Mouse (Mus musculus) MEL (cell line): ENCODE results near the gene Actr2. TPM values are rescaled to one million over a fixed set of nuclear protein-coding genes. Genes with fewer than 3 reads are reported as not detected.

Experiments used
- DNase-seq: peaks from one replicate; pipeline ENCODE4 v3.0.0; 2011; ENCODE audit warnings: low read depth, low spot score
- H3K27ac ChIP-seq: 2 replicates; pipeline ENCODE4 v1.5.1; 2012; ENCODE audit warnings: low read depth, mild to moderate bottlenecking, control low read depth, low read length, moderate library complexity; ENCODE audit not compliant: control insufficient read depth
- H3K27me3 ChIP-seq, 2 experiments: fragments of 150-350 bp in 1 of 2; sonication (generic) in 1 of 2; 2 replicates each; pipeline ENCODE4 v1.6.1; 2012; ENCODE audit warnings: low read length in 2 of 2, mild to moderate bottlenecking in 2 of 2, improper control_type of control experiment in 1 of 2, moderate library complexity in 1 of 2; ENCODE audit not compliant: insufficient read depth in 2 of 2, control insufficient read depth in 1 of 2
- H3K36me3 ChIP-seq, 2 experiments: 2 replicates each; pipeline ENCODE4 v1.6.1; 2012 to 2014; ENCODE audit warnings: low read length in 2 of 2, improper control_type of control experiment in 1 of 2, inconsistent platforms in 1 of 2, mild to moderate bottlenecking in 1 of 2; ENCODE audit not compliant: insufficient read depth in 2 of 2, control insufficient read depth in 1 of 2
- H3K4me1 ChIP-seq, 2 experiments: fragments of 150-350 bp in 1 of 2; sonication (generic) in 1 of 2; 2 replicates each; pipeline ENCODE4 v1.6.1; 2012; ENCODE audit warnings: low read length in 2 of 2, improper control_type of control experiment in 1 of 2, mild to moderate bottlenecking in 1 of 2; ENCODE audit not compliant: insufficient read depth in 2 of 2, control insufficient read depth in 1 of 2
- H3K4me3 ChIP-seq, 2 experiments: fragments of 150-350 bp in 1 of 2; sonication (generic) in 1 of 2; 2 replicates each; pipeline ENCODE4 v1.5.1; 2012; ENCODE audit warnings: low read depth in 2 of 2, low read length in 2 of 2, mild to moderate bottlenecking in 2 of 2, moderate library complexity in 2 of 2, control low read depth in 1 of 2, improper control_type of control experiment in 1 of 2; ENCODE audit not compliant: control insufficient read depth in 1 of 2, insufficient read depth in 1 of 2
- H3K79me2 ChIP-seq: 2 replicates; pipeline ENCODE4 v1.6.1; 2012; ENCODE audit warnings: mild to moderate bottlenecking, low read length, moderate library complexity; ENCODE audit not compliant: control insufficient read depth, poor library complexity, insufficient read depth
- H3K9ac ChIP-seq: 2 replicates; pipeline ENCODE4 v1.6.1; 2012; ENCODE audit warnings: low read depth, mild to moderate bottlenecking, control low read depth, low read length, moderate library complexity; ENCODE audit not compliant: control insufficient read depth, poor library complexity, severe bottlenecking
- H3K9me3 ChIP-seq: fragments of 150-350 bp; sonication (generic); replicated peaks from 2 replicates; pipeline ENCODE4 v1.6.1; 2012; ENCODE audit warnings: mild to moderate bottlenecking, low read length, improper control_type of control experiment, moderate library complexity; ENCODE audit not compliant: insufficient read depth
- BHLHE40 ChIP-seq: IDR thresholded peaks from 2 replicates; pipeline ENCODE4 v1.6.1; 2012; ENCODE audit warnings: low read depth, mild to moderate bottlenecking, inconsistent platforms, low read length, improper control_type of control experiment, borderline replicate concordance
- CHD1 ChIP-seq: IDR thresholded peaks from 2 replicates; pipeline ENCODE4 v1.6.1; 2012; ENCODE audit warnings: low read depth, mild to moderate bottlenecking, inconsistent platforms, low read length, improper control_type of control experiment
- CHD2 ChIP-seq: IDR thresholded peaks from 2 replicates; pipeline ENCODE4 v1.6.1; 2011; ENCODE audit warnings: low read length, improper control_type of control experiment
- E2F4 ChIP-seq: IDR thresholded peaks from 2 replicates; pipeline ENCODE4 v1.6.1; 2011; ENCODE audit warnings: low read depth, low read length, improper control_type of control experiment, borderline replicate concordance
- ETS1 ChIP-seq: IDR thresholded peaks from 2 replicates; pipeline ENCODE4 v1.6.1; 2012; ENCODE audit warnings: low read depth, mild to moderate bottlenecking, inconsistent platforms, low read length, improper control_type of control experiment, moderate library complexity
- GATA1 ChIP-seq: IDR thresholded peaks from 2 replicates; pipeline ENCODE4 v1.6.1; 2011; ENCODE audit warnings: low read depth, low read length, improper control_type of control experiment
- JUND ChIP-seq: IDR thresholded peaks from 2 replicates; pipeline ENCODE4 v1.6.1; 2011; ENCODE audit warnings: low read depth, mild to moderate bottlenecking, improper control_type of control experiment, low read length
- MAZ ChIP-seq: IDR thresholded peaks from 2 replicates; pipeline ENCODE4 v1.6.1; 2012; ENCODE audit warnings: low read depth, mild to moderate bottlenecking, inconsistent platforms, low read length, improper control_type of control experiment
- MEF2A ChIP-seq: IDR thresholded peaks from 2 replicates; pipeline ENCODE4 v1.6.1; 2014; ENCODE audit warnings: low read depth, mild to moderate bottlenecking, inconsistent platforms, low read length, improper control_type of control experiment; ENCODE audit not compliant: poor library complexity, insufficient replicate concordance, severe bottlenecking; ENCODE audit errors: extremely low read depth
- MXI1 ChIP-seq: IDR thresholded peaks from 2 replicates; pipeline ENCODE4 v1.6.1; 2011; ENCODE audit warnings: mild to moderate bottlenecking, low read depth, low read length, improper control_type of control experiment
- MYB ChIP-seq: IDR thresholded peaks from 2 replicates; pipeline ENCODE4 v1.6.1; 2011; ENCODE audit warnings: mild to moderate bottlenecking, low read depth, low read length, improper control_type of control experiment
- MYC ChIP-seq: IDR thresholded peaks from 2 replicates; pipeline ENCODE4 v1.6.1; 2011; ENCODE audit warnings: low read depth, mild to moderate bottlenecking, low read length, improper control_type of control experiment, moderate library complexity
- NELFE ChIP-seq: IDR thresholded peaks from 2 replicates; pipeline ENCODE4 v1.6.1; 2011; ENCODE audit warnings: low read depth, low read length, improper control_type of control experiment
- POLR2AphosphoS2 ChIP-seq: IDR thresholded peaks from 2 replicates; pipeline ENCODE4 v1.6.1; 2011; ENCODE audit warnings: low read length, improper control_type of control experiment
- SIN3A ChIP-seq: IDR thresholded peaks from 2 replicates; pipeline ENCODE4 v1.6.1; 2012; ENCODE audit warnings: low read length, improper control_type of control experiment, inconsistent platforms
- TAL1 ChIP-seq: IDR thresholded peaks from 2 replicates; pipeline ENCODE4 v1.6.1; 2012; ENCODE audit warnings: mild to moderate bottlenecking, inconsistent platforms, low read length, moderate library complexity, mixed read lengths
- TBP ChIP-seq: IDR thresholded peaks from 2 replicates; pipeline ENCODE4 v1.8.0; 2011; ENCODE audit warnings: low read depth, low read length, improper control_type of control experiment
- UBTF ChIP-seq: IDR thresholded peaks from 2 replicates; pipeline ENCODE4 v1.6.1; 2012; ENCODE audit warnings: low read depth, mild to moderate bottlenecking, inconsistent platforms, low read length, improper control_type of control experiment, moderate library complexity, borderline replicate concordance; ENCODE audit not compliant: insufficient read depth
- USF1 ChIP-seq: IDR thresholded peaks from 2 replicates; pipeline ENCODE4 v1.6.1; 2014; ENCODE audit warnings: low read depth, mild to moderate bottlenecking, inconsistent platforms, low read length, improper control_type of control experiment, moderate library complexity
- ZC3H11A ChIP-seq: IDR thresholded peaks from 2 replicates; pipeline ENCODE4 v1.6.1; 2012; ENCODE audit warnings: low read depth, mild to moderate bottlenecking, inconsistent platforms, low read length, improper control_type of control experiment
- ZKSCAN1 ChIP-seq: IDR thresholded peaks from 2 replicates; pipeline ENCODE4 v1.6.1; 2012; ENCODE audit warnings: low read depth, mild to moderate bottlenecking, inconsistent platforms, low read length, improper control_type of control experiment, moderate library complexity
- ZMIZ1 ChIP-seq: IDR thresholded peaks from 2 replicates; pipeline ENCODE4 v1.6.1; 2012; ENCODE audit warnings: low read depth, mild to moderate bottlenecking, inconsistent platforms, low read length, improper control_type of control experiment, moderate library complexity
- polyA plus RNA-seq, 2 experiments: library from polyadenylated mRNA; stranded (reverse) in 1 of 2; unstranded in 1 of 2; fragments of >175 nt in 1 of 2; fragments of >200 nt in 1 of 2; gene quantifications; 2 replicates each; pipeline versions ENCODE4 v1.2.1 to v1.2.4; 2012; ENCODE audit warnings: low replicate concordance in 2 of 2, low read depth in 1 of 2; ENCODE audit not compliant: insufficient read length in 2 of 2, insufficient read depth in 1 of 2, missing spikeins in 1 of 2
- total RNA-seq: library from RNA; depleted of rRNA; stranded (reverse); fragments of 300-350 nt; gene quantifications from 2 replicates; pipeline ENCODE4 v1.2.3, GENCODE M21; 2012

Gene Actr2
- total and polyA plus RNA-seq, 3 experiments: 40.0 to 172 (median 160) TPM

DNA sequence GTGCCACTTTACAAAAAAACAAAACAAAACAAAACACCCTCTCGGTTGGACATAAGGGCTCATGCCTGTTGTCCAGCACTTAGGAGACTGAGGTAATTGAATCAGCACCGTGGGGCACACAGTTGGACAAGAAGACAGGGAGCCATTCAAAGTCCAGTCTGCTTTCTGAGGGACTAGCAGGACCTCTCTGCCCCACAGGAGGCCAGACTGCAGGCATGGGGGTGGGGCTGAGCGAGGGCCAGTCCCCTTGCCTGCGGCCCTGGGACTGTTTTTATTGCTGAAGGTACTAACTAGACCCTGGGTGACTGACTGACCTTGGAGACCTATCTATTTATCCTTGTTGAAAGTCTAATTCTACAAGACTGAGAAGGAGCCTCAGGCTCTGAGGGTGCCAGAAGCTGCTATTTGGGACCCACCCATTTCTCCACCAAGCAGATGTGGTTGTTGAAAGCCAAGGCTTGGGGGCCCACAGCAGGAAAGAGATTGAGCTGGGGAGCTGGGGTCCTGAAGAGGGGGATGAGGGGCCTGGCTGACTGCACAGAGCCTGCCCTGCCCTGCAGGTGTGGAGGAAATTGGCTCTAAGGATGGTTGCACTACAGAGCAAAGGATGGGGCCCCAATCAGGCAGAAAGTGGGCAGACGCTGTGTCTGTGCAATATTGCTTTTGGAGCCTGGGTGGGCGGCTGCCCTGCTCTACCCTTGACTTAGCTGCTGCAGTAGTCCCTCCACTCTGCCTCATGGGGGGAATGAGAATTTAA, 71.4 kb downstream of the Actr2 start:
- no peak for DNase-seq
- peaks cover 9 to 19% of the 10 kb centered on the region in 2 experiments; a peak in 3 of 4 replicates for H3K4me1 ChIP-seq
- H3K4me3 ChIP-seq: no peak overlapping the region
- no peaks in the 10 kb centered on the region for H3K79me2 ChIP-seq
- no peaks in the 10 kb centered on the region for H3K9me3 ChIP-seq
- peaks cover 0 to 3% of the 10 kb centered on the region in 2 experiments; a peak in 2 of 4 replicates for H3K36me3 ChIP-seq
- TF ChIP-seq TBP: no peak
- no peak for TF ChIP-seq CHD1
- no peak for TF ChIP-seq MEF2A
- no peak for TF ChIP-seq ZKSCAN1
- no peak for TF ChIP-seq POLR2AphosphoS2
- no peak for TF ChIP-seq E2F4
- no peak for TF ChIP-seq ZMIZ1
- no peak for TF ChIP-seq BHLHE40
- TF ChIP-seq MXI1: no peak
- TF ChIP-seq ETS1: no peak
- TF ChIP-seq MYC: no peak
- TF ChIP-seq MAZ: no peak
- no peak for TF ChIP-seq JUND
- no peak for TF ChIP-seq UBTF
- no peak for TF ChIP-seq TAL1
- no peak for TF ChIP-seq USF1
- no peaks in the 10 kb centered on the region for H3K27me3 ChIP-seq
- H3K27ac ChIP-seq: no peak overlapping the region
- H3K9ac ChIP-seq: no peak overlapping the region

GRCm38 (mm10) chr11:20038723-20039122, 74.0 kb downstream of the Actr2 start:
- Histone ChIP-seq H3K9ac (no peak overlapping the region), H3K27me3 (no peaks in the 10 kb centered on the region), H3K27ac (no peak overlapping the region), H3K9me3 (no peaks in the 10 kb centered on the region), H3K4me1 (peaks cover 13 to 25% of the 10 kb centered on the region in 2 experiments; a peak in 3 of 4 replicates), H3K4me3 (no peak overlapping the region), H3K79me2 (no peaks in the 10 kb centered on the region), H3K36me3 (peaks cover 0 to 3% of the 10 kb centered on the region in 2 experiments; a peak in 2 of 4 replicates)
- no peak for TF ChIP-seq NELFE
- no peak for TF ChIP-seq ETS1
- TF ChIP-seq MAZ: no peak
- TF ChIP-seq MYB: no peak
- no peak for TF ChIP-seq TBP
- no peak for TF ChIP-seq MXI1
- TF ChIP-seq ZC3H11A: no peak
- TF ChIP-seq CHD2: no peak
- no peak for TF ChIP-seq SIN3A
- no peak for TF ChIP-seq GATA1
- no peak for TF ChIP-seq CHD1
- no peak for DNase-seq
